Mouse (Mus musculus) heart, postnatal 14 days (tissue): ENCODE results near the gene Smim4. TPM values are rescaled to one million over a fixed set of nuclear protein-coding genes. Genes with fewer than 3 reads are reported as not detected.

Experiments
- DNase-seq, 2 experiments: peaks; one replicate each; pipeline ENCODE4 v3.0.0; 2021 to 2022
- intact Hi-C: fragments of 180-260 bp; cut with DNase I; formaldehyde crosslinking; loops from one replicate; pipeline ENCODE4 v1.15.1; 2025
- total RNA-seq, 2 experiments: library from RNA; stranded (reverse); gene quantifications; 2 replicates each; pipeline ENCODE4 v1.2.3; 2021

The Smim4 gene
- total RNA-seq, 2 experiments from 2014 or later, result 74.1 to 83.9 TPM

DNA sequence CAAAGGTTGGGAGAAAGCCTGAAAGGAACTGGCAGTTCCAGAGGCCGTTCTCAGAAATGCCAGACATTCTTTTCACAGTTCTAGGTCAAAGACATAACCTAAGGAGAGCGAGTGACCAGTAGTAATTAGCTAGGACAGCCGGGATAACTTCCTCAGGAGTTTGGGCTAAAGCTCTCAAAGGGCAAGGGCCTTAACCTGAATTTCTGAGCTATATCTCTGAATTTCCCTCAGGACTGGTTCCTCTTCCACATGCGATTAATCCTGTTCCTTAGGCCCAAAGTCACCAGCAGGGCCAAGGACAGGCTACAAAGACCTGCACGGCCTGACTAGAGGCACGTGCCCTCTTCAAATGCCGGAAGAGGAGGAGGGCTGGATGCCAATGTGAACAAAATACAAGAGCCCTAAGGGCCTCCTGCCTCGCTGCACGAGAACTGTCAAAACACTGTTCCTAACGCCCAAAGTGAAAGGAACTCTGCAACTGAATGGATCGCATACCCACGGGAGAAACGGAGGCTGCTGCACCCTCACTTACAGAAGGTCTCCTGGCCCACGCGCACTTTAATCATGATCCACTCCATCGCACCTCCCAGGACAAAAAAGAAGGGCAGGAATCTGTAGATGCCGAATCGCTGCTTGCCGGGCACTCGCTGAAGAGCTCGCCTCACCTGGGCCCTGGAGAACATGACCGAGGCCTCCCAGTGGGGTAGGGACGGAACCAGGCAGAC lies 493 bp downstream of the Smim4 start:
- peak; percentile 53 to 70 for DNase-seq
- intact Hi-C loops, result no loop called here

DNA sequence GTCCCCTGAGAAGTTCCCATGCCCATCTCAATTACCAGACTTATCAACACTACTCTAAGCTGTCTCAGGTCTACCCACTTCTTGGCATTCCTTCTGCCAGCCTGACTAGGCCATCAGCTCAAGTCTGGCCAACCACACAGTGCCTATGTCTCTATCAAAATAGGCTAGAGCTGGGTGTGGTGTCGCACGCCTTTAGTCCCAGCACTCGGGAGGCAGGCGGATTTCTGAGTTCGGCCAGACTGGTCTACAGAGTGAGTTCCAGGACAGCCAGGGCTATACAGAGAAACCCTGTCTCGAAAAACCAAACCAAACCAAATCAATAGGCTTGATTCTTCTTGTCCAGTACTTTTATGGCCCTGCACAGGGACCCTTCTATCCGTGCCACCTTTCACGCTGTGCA lies 1.9 kb downstream of the Smim4 start:
- intact Hi-C loops, result no loop called here
- no peak for DNase-seq

DNA sequence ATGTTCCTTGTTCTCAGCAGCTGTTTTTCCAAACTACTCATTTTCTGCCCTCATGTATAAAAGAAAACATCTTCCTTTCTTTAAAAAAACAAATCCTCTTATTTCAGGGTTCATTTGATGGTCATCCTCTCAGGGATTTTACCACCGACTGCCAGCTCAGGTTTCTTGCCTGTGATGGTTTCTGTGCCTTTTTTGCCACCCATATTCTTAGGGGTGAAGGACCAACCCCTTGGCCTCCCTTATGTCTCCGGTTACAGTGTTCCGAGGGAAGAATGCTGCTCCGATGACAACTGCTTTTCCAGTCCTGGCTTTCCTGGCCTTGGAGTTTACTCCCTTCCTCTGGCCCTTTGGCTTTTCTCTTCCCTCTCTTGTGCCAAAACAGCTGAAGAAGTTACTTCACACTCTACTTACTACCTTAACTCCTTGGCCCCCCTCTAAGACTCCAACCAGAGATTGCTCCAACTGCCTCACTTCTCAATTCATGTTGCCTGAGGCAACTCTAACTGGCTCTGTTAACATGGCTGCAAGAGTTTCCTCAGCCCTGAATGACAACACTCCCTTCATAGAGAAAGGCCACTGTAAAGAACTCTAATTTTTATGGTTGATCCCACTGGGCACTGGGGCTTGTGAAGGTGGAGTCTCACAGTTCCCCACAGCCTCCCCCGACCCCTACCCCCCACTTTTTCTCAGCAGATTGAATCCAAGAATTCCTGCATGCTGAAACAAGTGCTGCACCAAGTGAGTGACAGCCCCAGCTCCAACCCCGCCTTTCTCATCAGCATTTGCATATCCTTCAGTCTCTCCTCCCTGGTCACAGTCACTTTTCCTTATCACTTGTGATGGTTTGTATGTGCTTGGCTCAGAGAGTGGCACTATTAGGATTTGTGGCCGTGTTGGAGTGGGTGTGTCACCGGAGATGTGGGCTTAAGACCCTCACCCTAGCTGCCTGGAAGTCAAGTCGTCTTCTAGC lies 3.4 kb downstream of the Smim4 start:
- intact Hi-C loops, result no loop called here
- no peak for DNase-seq

DNA sequence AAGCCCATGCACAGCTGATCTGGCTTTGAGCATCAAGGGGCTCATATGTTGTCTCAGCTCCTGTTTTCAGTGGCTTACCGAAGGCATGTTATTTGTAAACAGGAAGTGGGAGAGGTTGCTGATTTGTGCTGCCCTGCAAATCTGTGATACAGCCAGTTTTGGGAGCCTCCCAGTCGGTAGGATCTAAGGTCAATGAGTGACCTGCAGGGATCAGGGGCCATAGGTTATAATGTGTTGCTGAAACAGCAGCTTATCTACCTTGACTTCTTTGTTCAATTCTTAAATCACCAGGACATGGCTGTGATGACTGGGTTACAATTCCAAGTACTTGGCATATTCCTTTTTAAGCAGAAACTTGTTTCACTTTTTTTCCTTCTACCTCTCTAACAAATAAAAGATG lies 13.2 kb downstream of the Smim4 start:
- intact Hi-C loops, result no loop called here
- no peak for DNase-seq

DNA sequence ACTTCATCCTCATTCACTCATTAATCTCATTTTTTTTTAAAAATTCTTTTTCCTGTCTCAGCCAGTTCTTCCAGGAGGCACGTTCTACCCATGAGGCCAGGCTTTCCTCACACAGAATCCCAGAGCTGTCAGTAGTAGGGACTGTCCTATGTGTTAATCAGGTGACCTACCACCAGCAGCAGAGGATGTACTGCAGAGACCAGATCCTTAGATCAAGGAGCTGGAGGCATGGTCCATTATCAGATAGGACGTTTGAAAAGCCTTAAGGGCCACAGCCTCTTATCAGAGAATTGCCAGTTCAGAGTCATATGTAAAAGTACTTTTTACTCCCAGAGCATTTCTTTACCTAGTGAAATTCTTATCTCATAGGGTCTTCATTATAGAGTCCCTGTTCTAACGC lies 14.7 kb downstream of the Smim4 start:
- intact Hi-C loops, result no loop called here
- no peak for DNase-seq

DNA sequence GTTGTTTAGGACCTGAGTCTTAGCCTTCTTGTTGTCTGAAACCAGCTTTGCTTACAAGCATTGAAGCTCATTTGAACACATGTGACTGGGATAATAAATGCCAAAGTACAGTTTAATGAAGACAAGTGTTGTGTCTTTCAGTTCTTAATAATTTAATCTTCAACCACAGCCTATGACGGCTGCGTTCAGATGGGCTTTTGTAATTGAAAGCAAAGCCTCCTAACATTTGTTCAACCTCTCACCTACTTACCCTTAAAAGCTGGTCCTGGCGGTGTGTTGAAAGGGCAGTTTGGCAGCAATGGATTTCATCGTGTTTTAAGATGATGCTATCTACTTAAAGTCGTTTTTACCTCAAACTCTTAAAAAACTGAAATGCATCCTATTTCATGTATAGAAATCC lies 16.6 kb downstream of the Smim4 start:
- intact Hi-C loops, result no loop called here
- no peak for DNase-seq

DNA sequence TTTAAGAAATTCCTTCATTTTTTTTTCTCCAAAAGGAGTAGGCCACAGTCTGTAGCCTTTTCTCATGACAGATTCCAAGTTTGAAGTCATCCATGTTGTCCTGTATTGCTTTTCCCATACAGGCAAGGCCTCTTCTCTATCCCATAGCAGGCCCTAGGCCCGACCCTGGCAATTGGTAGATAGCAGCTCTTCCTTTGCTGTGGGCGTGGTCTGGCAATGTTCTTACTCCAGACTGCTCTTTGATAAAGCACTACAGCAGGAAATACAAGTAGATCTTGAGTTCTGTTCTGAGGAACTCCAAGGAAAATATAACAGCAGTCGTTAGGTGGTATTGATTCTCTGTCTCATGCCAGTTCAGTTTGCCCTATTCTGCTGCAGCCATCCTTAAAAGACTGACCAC lies 18.1 kb downstream of the Smim4 start:
- no peak for DNase-seq
- intact Hi-C loops, result no loop called here

DNA sequence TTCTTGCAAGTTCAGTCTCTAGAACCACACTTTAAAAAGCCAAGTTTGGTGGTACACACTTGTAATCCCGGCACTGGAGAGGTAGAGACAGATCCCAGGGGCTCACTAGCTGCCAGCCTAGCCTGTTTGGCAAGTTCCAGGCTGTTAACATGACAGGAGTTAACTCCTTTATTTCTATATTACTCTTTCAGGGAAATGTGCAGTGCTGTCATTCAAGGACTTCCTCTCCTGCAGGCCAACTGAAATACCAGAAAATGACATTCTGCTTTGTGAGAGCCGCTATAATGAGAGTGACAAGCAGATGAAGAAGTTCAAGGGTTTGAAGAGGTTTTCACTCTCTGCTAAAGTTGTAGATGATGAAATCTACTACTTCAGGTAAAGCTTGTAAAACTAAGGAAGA lies 23.6 kb downstream of the Smim4 start:
- DNase-seq, result no peak
- intact Hi-C loops, result no loop called here

DNA sequence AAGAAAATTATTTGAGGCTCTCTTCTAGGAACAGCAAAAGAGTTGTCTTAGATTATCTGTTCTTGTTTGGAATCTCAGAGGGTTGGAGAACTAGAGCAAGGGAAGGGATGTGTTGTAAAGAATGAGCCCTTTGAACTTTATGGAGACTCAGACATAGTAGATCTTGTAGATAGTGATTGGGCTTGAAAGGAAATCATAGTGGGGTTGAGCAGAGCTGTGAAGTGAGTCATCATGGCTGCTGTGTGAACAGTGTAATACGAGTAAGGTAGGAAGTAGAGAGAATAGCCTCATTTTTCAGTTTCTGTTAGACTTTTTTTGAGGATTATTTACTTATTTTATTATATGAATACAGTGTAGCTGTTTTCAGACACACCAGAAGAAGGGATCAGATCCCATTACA lies 38.8 kb downstream of the Smim4 start:
- intact Hi-C loops, result no loop called here
- no peak for DNase-seq

DNA sequence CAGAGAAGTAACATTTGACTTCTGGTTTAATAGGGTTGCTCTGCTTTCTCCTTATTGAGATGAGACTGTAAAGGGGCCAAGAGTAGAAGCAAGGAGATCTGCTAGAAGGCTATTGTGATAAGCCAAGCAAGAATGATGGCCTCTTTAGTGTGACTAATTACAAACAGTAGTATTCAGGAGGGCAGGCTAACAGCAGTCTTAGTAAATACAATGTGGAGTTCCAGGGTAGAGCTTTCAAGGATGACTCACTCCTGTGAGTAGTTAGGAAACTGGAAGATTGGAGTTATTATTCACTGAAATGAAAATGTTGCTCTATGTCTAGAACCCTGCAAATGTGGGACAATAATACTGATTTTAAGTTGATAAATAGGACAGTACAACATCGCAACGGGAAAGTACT lies 40.2 kb downstream of the Smim4 start:
- DNase-seq, result no peak
- intact Hi-C loops, result no loop called here

DNA sequence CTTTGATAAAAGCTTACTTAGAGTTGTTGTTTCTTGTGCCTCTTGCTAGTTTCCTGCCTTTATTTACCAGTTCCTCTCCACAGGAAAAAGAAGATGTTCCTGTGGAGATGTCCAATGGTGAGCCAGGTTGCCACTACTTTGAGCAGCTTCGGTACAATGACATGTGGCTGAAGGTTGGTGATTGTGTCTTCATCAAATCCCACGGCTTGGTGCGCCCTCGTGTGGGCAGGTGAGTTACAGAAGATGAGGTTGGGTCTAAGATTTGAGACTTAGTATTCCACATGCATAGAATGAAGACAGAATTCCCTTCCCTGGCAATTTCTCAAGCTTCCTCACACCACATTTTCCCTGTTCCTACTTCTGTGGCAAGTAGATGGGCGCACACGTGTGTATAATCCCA lies 41.3 kb downstream of the Smim4 start:
- no peak for DNase-seq
- intact Hi-C loops, result no loop called here

DNA sequence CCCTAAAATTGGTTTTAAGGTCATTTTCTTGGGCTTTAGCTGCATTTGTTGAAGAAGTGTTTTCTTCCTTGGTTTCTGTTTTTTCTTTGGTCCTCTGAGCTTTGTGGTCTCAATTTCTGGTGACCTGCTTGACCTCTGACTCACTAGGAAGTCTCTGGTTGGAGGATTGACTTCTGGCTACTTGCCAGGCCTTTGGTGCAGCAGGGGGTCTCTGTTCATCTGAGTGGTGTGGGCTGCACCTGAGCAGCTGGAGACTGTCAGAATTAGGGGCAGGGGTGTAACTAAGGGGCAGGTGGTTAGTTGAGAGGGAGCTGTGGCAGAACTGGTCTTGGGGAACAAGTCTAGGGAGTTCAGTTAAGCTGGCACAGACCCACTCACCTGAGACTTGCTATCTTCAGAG lies 47.6 kb downstream of the Smim4 start:
- intact Hi-C loops, result no loop called here
- no peak for DNase-seq

DNA sequence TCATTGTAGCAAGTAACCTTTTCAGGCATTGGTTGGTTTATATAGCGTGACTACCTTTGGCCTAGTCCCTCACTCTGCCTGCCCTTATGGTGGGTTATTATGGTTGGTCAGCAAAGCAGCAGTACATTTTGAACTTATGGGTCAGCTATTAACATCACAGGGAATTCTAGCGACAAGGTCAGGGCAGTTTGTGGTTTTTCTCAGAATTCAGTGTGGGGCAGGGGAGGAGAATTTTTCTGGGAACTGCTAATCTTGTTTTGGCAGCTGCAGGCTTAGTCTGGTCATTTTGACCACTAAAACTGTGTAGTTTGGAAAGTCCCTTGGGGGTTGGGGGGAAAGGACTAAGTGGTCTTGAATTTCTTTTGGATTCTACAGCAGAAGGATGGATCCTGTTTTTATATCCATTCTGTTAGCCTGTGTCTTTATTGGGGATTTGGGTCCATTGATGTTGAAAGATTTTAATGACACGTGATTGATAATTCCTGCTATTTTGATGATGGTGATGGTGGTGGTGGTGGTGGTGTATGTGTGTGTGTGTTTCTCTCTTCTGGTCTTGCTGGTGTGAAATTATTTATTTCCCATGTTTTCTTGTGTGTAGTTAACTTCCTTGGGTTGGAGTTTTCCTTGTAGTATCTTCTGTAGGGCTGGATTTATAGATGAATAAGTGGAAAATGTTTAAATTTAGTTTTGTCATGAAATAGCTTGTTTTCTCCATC lies 49.3 kb downstream of the Smim4 start:
- DNase-seq, result no peak
- intact Hi-C loops, result no loop called here

DNA sequence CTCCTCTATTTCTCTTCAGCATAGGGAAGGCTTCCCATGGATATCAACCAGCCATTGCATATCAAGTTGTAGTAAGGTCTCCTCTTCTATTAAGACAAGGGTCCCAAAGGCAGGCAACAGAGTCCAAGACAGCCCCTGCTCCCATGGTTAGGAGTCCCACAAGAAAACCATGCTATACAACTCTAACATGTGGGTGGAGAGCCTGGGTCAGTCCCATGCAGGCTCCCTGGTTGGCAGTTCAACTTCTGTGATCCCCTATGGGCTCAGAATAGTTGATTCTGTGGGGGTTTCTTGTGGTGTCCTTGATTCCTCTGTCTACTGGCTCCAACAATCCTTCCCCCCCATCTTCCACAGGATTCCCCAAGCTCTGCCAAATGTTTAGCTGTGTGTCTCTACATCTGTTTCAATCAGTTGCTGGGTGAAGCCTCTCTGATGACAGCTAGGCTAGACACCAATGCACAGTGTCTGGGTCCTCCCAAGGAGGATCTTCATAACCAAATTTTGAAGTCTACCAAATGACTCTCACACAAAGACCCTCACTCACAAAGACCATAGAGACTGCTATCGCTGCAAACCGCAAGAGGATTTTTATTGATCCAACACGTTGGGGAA lies 50.1 kb downstream of the Smim4 start:
- intact Hi-C loops, result no loop called here
- DNase-seq, result no peak

DNA sequence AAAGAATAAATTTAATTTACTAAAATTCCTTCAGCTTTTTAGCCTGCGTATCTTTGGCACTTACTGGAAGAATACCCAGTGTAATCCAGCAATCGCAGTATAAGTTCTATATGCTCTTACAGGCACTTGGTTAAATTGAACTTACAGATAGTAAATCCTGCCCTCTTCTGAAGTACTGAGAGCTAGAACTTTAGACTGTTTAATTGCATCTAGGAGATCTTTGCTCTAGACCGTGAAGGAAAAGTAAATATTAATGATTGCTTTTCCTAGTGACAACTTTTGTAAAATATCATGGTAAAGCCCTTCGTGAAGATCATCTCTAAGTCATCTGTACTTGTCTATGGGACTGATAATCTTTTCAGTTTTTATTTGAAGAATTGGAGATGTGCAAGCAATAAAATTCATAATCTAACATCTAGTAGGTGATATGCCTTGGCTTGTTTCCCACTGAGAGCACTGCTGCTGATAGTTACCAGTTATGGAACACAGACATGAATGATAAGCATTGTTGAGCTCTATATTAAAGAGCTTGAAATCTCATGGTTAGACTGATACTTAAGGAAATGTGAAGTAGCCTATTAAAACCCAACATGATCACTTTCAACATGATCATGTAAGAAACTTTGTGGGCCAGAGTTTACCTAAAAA lies 59.5 kb downstream of the Smim4 start:
- no peak for DNase-seq
- intact Hi-C loops, result no loop called here

DNA sequence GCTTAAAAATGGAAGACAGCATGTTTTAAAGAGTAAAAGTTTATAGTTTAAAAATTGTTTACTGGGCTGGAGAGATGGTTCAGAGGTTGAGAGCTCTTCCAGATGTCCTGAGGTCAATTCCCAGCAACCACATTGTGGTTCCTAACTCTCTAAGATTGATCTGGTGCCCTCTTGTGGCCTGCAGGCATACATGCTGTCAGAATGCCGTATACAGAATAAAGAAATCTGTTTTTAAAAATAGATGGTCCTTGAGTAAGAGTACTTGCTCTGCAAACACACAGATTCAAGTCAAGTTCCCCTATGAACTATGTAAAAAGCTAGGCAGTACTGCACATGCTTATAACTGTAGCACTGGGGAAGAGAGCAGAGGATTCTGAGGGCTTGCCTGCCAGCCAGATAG lies 66.5 kb downstream of the Smim4 start:
- intact Hi-C loops, result no loop called here
- DNase-seq, result peak in 1 of 2 experiments; percentile 22

DNA sequence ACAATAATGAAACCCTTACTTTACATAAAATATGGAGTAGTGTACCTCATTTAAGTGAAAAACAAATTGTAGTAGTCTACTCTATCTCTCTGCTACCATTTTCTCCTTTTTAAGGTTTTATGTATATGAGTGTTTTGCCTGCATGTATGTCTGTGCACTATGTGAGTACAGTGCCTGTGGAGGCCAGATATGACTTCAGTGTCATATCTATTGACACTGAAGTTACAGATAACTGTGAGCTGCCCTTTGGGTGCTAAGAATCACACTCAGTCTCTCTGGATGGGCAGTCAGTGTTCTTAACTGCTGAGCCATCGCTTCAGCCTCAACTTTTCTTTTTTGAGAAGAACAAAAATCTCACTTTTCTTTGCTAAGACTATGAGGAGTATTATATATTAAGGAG lies 82.9 kb downstream of the Smim4 start:
- DNase-seq, result no peak
- intact Hi-C loops, result no loop called here

DNA sequence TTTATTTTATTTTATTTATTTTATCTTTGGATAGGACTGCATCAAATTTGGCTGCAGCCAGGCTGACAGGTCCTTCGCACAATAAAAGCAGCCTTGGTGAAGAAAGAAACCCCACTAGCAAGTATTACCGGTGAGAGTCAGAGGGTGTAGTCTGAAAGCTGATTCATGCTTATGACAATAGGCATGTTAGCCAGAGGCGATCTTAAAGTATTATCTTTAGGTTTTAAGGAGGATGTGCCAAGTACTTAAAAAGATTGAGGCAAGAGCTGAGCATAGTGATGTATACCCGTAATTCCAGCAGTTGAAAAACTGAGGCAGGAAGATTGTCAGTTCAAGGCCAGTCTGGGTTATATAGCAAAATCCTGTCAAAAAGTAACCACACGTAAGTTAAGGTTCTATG lies 83.5 kb downstream of the Smim4 start:
- intact Hi-C loops, result no loop called here
- DNase-seq, result no peak
